Mouse (Mus musculus) neural tube, embryonic 13.5 days (tissue): ENCODE measurements around the gene 4632433K11Rik. TPM values are rescaled to one million over a fixed set of nuclear protein-coding genes. Genes with fewer than 3 reads are reported as not detected.

Source experiments
- ATAC-seq: fragments of 200-750 bp; cut with Nextera tagmentation; 2 replicates; pipeline ENCODE4 v1.8.0; 2017; ENCODE audit warnings: low read depth, mild to moderate bottlenecking, moderate TSS enrichment, moderate library complexity
- H3K27ac ChIP-seq: fragments of 300-500 bp; sonication (generic); replicated peaks from 2 replicates; pipeline ENCODE4 v1.5.1; 2015; ENCODE audit warnings: moderate library complexity, mild to moderate bottlenecking, inconsistent platforms
- H3K27me3 ChIP-seq: fragments of 300-500 bp; sonication (generic); 2 replicates; pipeline ENCODE4 v1.6.1; 2015; ENCODE audit warnings: mild to moderate bottlenecking, inconsistent platforms
- H3K36me3 ChIP-seq: fragments of 300-500 bp; sonication (generic); 2 replicates; pipeline ENCODE4 v1.6.1; 2015; ENCODE audit warnings: mild to moderate bottlenecking, inconsistent platforms
- H3K4me1 ChIP-seq: fragments of 300-500 bp; sonication (generic); replicated peaks from 2 replicates; pipeline ENCODE4 v1.6.1; 2015; ENCODE audit warnings: inconsistent platforms
- H3K4me2 ChIP-seq: fragments of 300-500 bp; sonication (generic); 2 replicates; pipeline ENCODE4 v1.6.1; 2015; ENCODE audit warnings: inconsistent platforms, mild to moderate bottlenecking, moderate library complexity
- H3K4me3 ChIP-seq: fragments of 300-500 bp; sonication (generic); 2 replicates; pipeline ENCODE4 v1.5.1; 2015; ENCODE audit warnings: mild to moderate bottlenecking, inconsistent platforms
- H3K9ac ChIP-seq: fragments of 300-500 bp; sonication (generic); 2 replicates; pipeline ENCODE4 v1.6.1; 2015; ENCODE audit warnings: moderate library complexity, mild to moderate bottlenecking, inconsistent platforms
- H3K9me3 ChIP-seq: fragments of 300-500 bp; sonication (generic); 2 replicates; pipeline ENCODE4 v1.6.1; 2016; ENCODE audit warnings: inconsistent platforms
- WGBS: fragments of 180-500 bp; shearing (Covaris S2); methylation state at CpG from one replicate; pipeline ENCODE4 v1.1.7; 2015; 5-methylcytosine and 5-hydroxymethylcytosine counted together
- polyA plus RNA-seq: library from polyadenylated mRNA; unstranded; fragments of >200 nt; fragmentation: Nextera tagmentation; extraction: Ambion mirVana; gene quantifications from 2 replicates; pipeline ENCODE4 v1.2.1, GENCODE M21; 2015

Gene 4632433K11Rik
- polyA plus RNA-seq, 1 experiment from 2014 or later, result not detected

GRCm38 (mm10) chr7:5046112-5046511, 12.2 kb downstream of the 4632433K11Rik start:
- Histone ChIP-seq H3K9me3 (no peaks in the 10 kb centered on the region), H3K36me3 (peaks cover 9% of the 10 kb centered on the region; the same call in 1 of the 2 replicates), H3K9ac (0 out of 2 replicates have a peak overlapping the region, but pooled peaks have one; percentile 8), H3K27me3 (no peaks in the 10 kb centered on the region), H3K27ac (no peak overlapping the region), H3K4me1 (peaks cover 8% of the 10 kb centered on the region), H3K4me3 (no peak overlapping the region), H3K4me2 (no peak overlapping the region)
- ATAC-seq, result no peak
- 75% methylated on average over 2 of the region's 2 CpGs for WGBS

- H3K9me3 ChIP-seq, result no peaks in the 10 kb centered on the region
- H3K36me3 ChIP-seq, result peaks cover 4% of the 10 kb centered on the region; the same call in 1 of the 2 replicates
- no peak overlapping the region for H3K4me3 ChIP-seq
- WGBS, result 44% methylated on average over 2 of the region's 2 CpGs
- H3K4me1 ChIP-seq, result peaks cover 14% of the 10 kb centered on the region
- H3K4me2 ChIP-seq, result no peak overlapping the region
- no peak overlapping the region for H3K9ac ChIP-seq
- H3K27me3 ChIP-seq, result no peaks in the 10 kb centered on the region
- no peak overlapping the region for H3K27ac ChIP-seq
- ATAC-seq, result no peak
Measured at GRCm38 (mm10) chr7:5047313-5047712, 13.4 kb downstream of the 4632433K11Rik start.

GRCm38 (mm10) chr7:5051193-5052192, 17.6 kb downstream of the 4632433K11Rik start, which contains the start of gene Zfp580:
Gene Zfp580 (plus strand): TSS chr7:5051538.
- WGBS, result under 1% methylated on average over 65 of the region's 65 CpGs
- peaks cover 4% of the 10 kb centered on the region; the same call in 1 of the 2 replicates for H3K36me3 ChIP-seq

GRCm38 (mm10) chr7:5052438-5052837, 18.5 kb downstream of the 4632433K11Rik start:
- ATAC-seq, result no peak
- H3K9me3 ChIP-seq, result no peaks in the 10 kb centered on the region
- H3K27me3 ChIP-seq, result peaks cover 49% of the 10 kb centered on the region
- WGBS, result 4% methylated on average over 11 of the region's 12 CpGs
- H3K4me1 ChIP-seq, result peaks cover 58% of the 10 kb centered on the region
- H3K4me3 ChIP-seq, result peak overlapping the region; percentile 63
- peak overlapping the region; percentile 86 for H3K9ac ChIP-seq
- H3K4me2 ChIP-seq, result peak overlapping the region; percentile 85
- 0 out of 2 replicates have a peak overlapping the region, but pooled peaks have one; percentile 23 for H3K27ac ChIP-seq
- peaks cover 4% of the 10 kb centered on the region; the same call in 1 of the 2 replicates for H3K36me3 ChIP-seq

More at GRCm38 (mm10) chr7:5051193-5052192, 17.6 kb downstream of the 4632433K11Rik start, which contains the start of gene Zfp580:
- no peaks in the 10 kb centered on the region for H3K9me3 ChIP-seq
- ATAC-seq, result peak; percentile 79
- peak within 1 kb of the TSS; percentile 63 for H3K4me3 ChIP-seq
- H3K4me1 ChIP-seq, result peaks cover 49% of the 10 kb centered on the region
- H3K9ac ChIP-seq, result peak within 1 kb of the TSS; percentile 86
- peak within 1 kb of the TSS; percentile 85 for H3K4me2 ChIP-seq
- peaks cover 41% of the 10 kb centered on the region for H3K27me3 ChIP-seq
- peak within 1 kb of the TSS; percentile 91 for H3K27ac ChIP-seq

GRCm38 (mm10) chr7:5052931-5053343, 19.0 kb downstream of the 4632433K11Rik start:
- Histone ChIP-seq H3K4me1 (peaks cover 63% of the 10 kb centered on the region), H3K4me3 (peak overlapping the region; percentile 63), H3K27ac (0 out of 2 replicates have a peak overlapping the region, but pooled peaks have one; percentile 23), H3K4me2 (peak overlapping the region; percentile 85), H3K9me3 (no peaks in the 10 kb centered on the region), H3K27me3 (peaks cover 54% of the 10 kb centered on the region), H3K9ac (peak overlapping the region; percentile 86), H3K36me3 (peaks cover 4% of the 10 kb centered on the region; the same call in 1 of the 2 replicates)
- no peak for ATAC-seq
- WGBS, result 2% methylated on average over 45 of the region's 45 CpGs

GRCm38 (mm10) chr7:5053456-5054179, 19.7 kb downstream of the 4632433K11Rik start:
- WGBS, result 7% methylated on average over 32 of the region's 32 CpGs
- Histone ChIP-seq H3K36me3 (peaks cover 3% of the 10 kb centered on the region; the same call in 1 of the 2 replicates), H3K4me2 (peak overlapping the region; percentile 85), H3K9me3 (no peaks in the 10 kb centered on the region), H3K27me3 (peaks cover 61% of the 10 kb centered on the region), H3K9ac (peak overlapping the region; percentile 86), H3K4me1 (peaks cover 70% of the 10 kb centered on the region), H3K27ac (no peak overlapping the region), H3K4me3 (peak overlapping the region; percentile 63)
- no peak for ATAC-seq

- no peaks in the 10 kb centered on the region for H3K36me3 ChIP-seq
- WGBS, result 2% methylated on average over 55 of the region's 55 CpGs
- no peaks in the 10 kb centered on the region for H3K9me3 ChIP-seq
- H3K27ac ChIP-seq, result peak overlapping the region; percentile 65
- peak overlapping the region; percentile 55 for H3K4me2 ChIP-seq
- H3K4me1 ChIP-seq, result peaks cover 83% of the 10 kb centered on the region
- H3K4me3 ChIP-seq, result peak overlapping the region; percentile 56
- peak overlapping the region; percentile 84 for H3K9ac ChIP-seq
- peak; percentile 1; the same call in 1 of the 2 replicates for ATAC-seq
- H3K27me3 ChIP-seq, result peaks cover 63% of the 10 kb centered on the region
Measured at GRCm38 (mm10) chr7:5056651-5057263, 22.8 kb downstream of the 4632433K11Rik start.

GRCm38 (mm10) chr7:5057381-5057780, 23.5 kb downstream of the 4632433K11Rik start:
- Histone ChIP-seq H3K4me2 (peak overlapping the region; percentile 55), H3K36me3 (no peaks in the 10 kb centered on the region), H3K9me3 (no peaks in the 10 kb centered on the region), H3K27me3 (peaks cover 63% of the 10 kb centered on the region), H3K27ac (peak overlapping the region; percentile 65; the same call in 1 of the 2 replicates), H3K4me3 (peak overlapping the region; percentile 56), H3K9ac (peak overlapping the region; percentile 84), H3K4me1 (peaks cover 76% of the 10 kb centered on the region)
- 30% methylated on average over 8 of the region's 8 CpGs for WGBS
- no peak for ATAC-seq

- peak overlapping the region; percentile 55 for H3K4me2 ChIP-seq
- ATAC-seq, result no peak
- peak overlapping the region; percentile 84 for H3K9ac ChIP-seq
- WGBS, result 26% methylated on average over 11 of the region's 11 CpGs
- H3K27me3 ChIP-seq, result peaks cover 59% of the 10 kb centered on the region
- H3K9me3 ChIP-seq, result no peaks in the 10 kb centered on the region
- H3K27ac ChIP-seq, result no peak overlapping the region
- H3K36me3 ChIP-seq, result no peaks in the 10 kb centered on the region
- H3K4me3 ChIP-seq, result peak overlapping the region; percentile 56
- peaks cover 72% of the 10 kb centered on the region for H3K4me1 ChIP-seq
Measured at GRCm38 (mm10) chr7:5057804-5058203, 23.9 kb downstream of the 4632433K11Rik start.

- Histone ChIP-seq H3K36me3 (no peaks in the 10 kb centered on the region), H3K27me3 (peaks cover 50% of the 10 kb centered on the region), H3K4me1 (peaks cover 72% of the 10 kb centered on the region), H3K4me3 (no peak overlapping the region), H3K27ac (no peak overlapping the region), H3K9me3 (no peaks in the 10 kb centered on the region), H3K9ac (0 out of 2 replicates have a peak overlapping the region, but pooled peaks have one; percentile 26), H3K4me2 (no peak overlapping the region)
- 100% methylated on average over 1 of the region's 1 CpGs for WGBS
- no peak for ATAC-seq
Measured at GRCm38 (mm10) chr7:5058631-5059030, 24.7 kb downstream of the 4632433K11Rik start.

- H3K27ac ChIP-seq, result peak overlapping the region; percentile 99
- H3K36me3 ChIP-seq, result no peaks in the 10 kb centered on the region
- WGBS, result 91% methylated on average over 12 of the region's 12 CpGs
- H3K9ac ChIP-seq, result peak overlapping the region; percentile 88
- peaks cover 42% of the 10 kb centered on the region for H3K27me3 ChIP-seq
- peaks cover 72% of the 10 kb centered on the region for H3K4me1 ChIP-seq
- H3K4me2 ChIP-seq, result peak overlapping the region; percentile 97; the same call in 1 of the 2 replicates
- H3K9me3 ChIP-seq, result no peaks in the 10 kb centered on the region
- no peak for ATAC-seq
- H3K4me3 ChIP-seq, result no peak overlapping the region
Measured at GRCm38 (mm10) chr7:5059421-5059820, 25.5 kb downstream of the 4632433K11Rik start.
